Mouse (Mus musculus) hindbrain, embryonic 15.5 days (tissue): ENCODE measurements at regions not wholly inside any gene's neighbourhood (a gene's known extent, or its start where the extent isn't known, plus 50 kb on each side); places are given as distances from the start of the nearest gene placed in this dataset.

Source experiments
- ATAC-seq: fragments of 200-750 bp; cut with Nextera tagmentation; 2 replicates; pipeline ENCODE4 v1.8.0; 2017; ENCODE audit warnings: low read depth, moderate number of reproducible peaks, moderate TSS enrichment; ENCODE audit not compliant: low FRiP score
- H3K27ac ChIP-seq: fragments of 300-500 bp; sonication (generic); replicated peaks from 2 replicates; pipeline ENCODE4 v1.5.1; 2015; ENCODE audit warnings: mild to moderate bottlenecking, inconsistent platforms
- H3K27me3 ChIP-seq: fragments of 300-500 bp; sonication (generic); 2 replicates; pipeline ENCODE4 v1.6.1; 2015; ENCODE audit warnings: control low read depth, inconsistent platforms
- H3K36me3 ChIP-seq: fragments of 300-500 bp; sonication (generic); 2 replicates; pipeline ENCODE4 v1.6.1; 2015; ENCODE audit warnings: control low read depth, inconsistent platforms
- H3K4me1 ChIP-seq: fragments of 300-500 bp; sonication (generic); replicated peaks from 2 replicates; pipeline ENCODE4 v1.6.1; 2015; ENCODE audit warnings: control low read depth, inconsistent platforms
- H3K4me2 ChIP-seq: fragments of 300-500 bp; sonication (generic); 2 replicates; pipeline ENCODE4 v1.6.1; 2015; ENCODE audit warnings: moderate library complexity, mild to moderate bottlenecking, inconsistent platforms
- H3K4me3 ChIP-seq: fragments of 300-500 bp; sonication (generic); 2 replicates; pipeline ENCODE4 v1.5.1; 2015; ENCODE audit warnings: mild to moderate bottlenecking, inconsistent platforms
- H3K9ac ChIP-seq: fragments of 300-500 bp; sonication (generic); 2 replicates; pipeline ENCODE4 v1.6.1; 2015; ENCODE audit warnings: inconsistent platforms
- H3K9me3 ChIP-seq: fragments of 300-500 bp; sonication (generic); 2 replicates; pipeline ENCODE4 v1.6.1; 2016; ENCODE audit warnings: control low read depth, inconsistent platforms
- WGBS: fragments of 180-500 bp; shearing (Covaris S2); methylation state at CpG from one replicate; pipeline ENCODE4 v1.1.7; 2015; 5-methylcytosine and 5-hydroxymethylcytosine counted together

- no peaks in the 10 kb centered on the region for H3K36me3 ChIP-seq
- no peak overlapping the region for H3K27ac ChIP-seq
- no peaks in the 10 kb centered on the region for H3K27me3 ChIP-seq
- no peak overlapping the region for H3K4me2 ChIP-seq
- H3K4me3 ChIP-seq: no peak overlapping the region
- H3K9me3 ChIP-seq: no peaks in the 10 kb centered on the region
- H3K4me1 ChIP-seq: no peaks in the 10 kb centered on the region
- WGBS: 89% methylated on average over 2 of the region's 2 CpGs
- no peak for ATAC-seq
- no peak overlapping the region for H3K9ac ChIP-seq
Measured at GRCm38 (mm10) chr1:168761095-168761494, 329.0 kb upstream of the Pbx1 start.

- H3K4me2 ChIP-seq: no peak overlapping the region
- H3K27me3 ChIP-seq: no peaks in the 10 kb centered on the region
- no peaks in the 10 kb centered on the region for H3K4me1 ChIP-seq
- H3K9ac ChIP-seq: no peak overlapping the region
- no peak overlapping the region for H3K4me3 ChIP-seq
- no peak overlapping the region for H3K27ac ChIP-seq
- H3K36me3 ChIP-seq: no peaks in the 10 kb centered on the region
- 38% methylated on average over 1 of the region's 1 CpGs for WGBS
- no peak for ATAC-seq
- no peaks in the 10 kb centered on the region for H3K9me3 ChIP-seq
Measured at GRCm38 (mm10) chr1:168760239-168760638, 328.2 kb upstream of the Pbx1 start.

- no peaks in the 10 kb centered on the region for H3K27me3 ChIP-seq
- no peak overlapping the region for H3K27ac ChIP-seq
- no peak overlapping the region for H3K4me3 ChIP-seq
- H3K9ac ChIP-seq: no peak overlapping the region
- no peak for ATAC-seq
- H3K4me1 ChIP-seq: no peaks in the 10 kb centered on the region
- H3K4me2 ChIP-seq: no peak overlapping the region
- H3K9me3 ChIP-seq: no peaks in the 10 kb centered on the region
- H3K36me3 ChIP-seq: no peaks in the 10 kb centered on the region
- WGBS: 83% methylated on average over 2 of the region's 2 CpGs
Measured at GRCm38 (mm10) chr1:168758835-168759234, 326.8 kb upstream of the Pbx1 start.

DNA sequence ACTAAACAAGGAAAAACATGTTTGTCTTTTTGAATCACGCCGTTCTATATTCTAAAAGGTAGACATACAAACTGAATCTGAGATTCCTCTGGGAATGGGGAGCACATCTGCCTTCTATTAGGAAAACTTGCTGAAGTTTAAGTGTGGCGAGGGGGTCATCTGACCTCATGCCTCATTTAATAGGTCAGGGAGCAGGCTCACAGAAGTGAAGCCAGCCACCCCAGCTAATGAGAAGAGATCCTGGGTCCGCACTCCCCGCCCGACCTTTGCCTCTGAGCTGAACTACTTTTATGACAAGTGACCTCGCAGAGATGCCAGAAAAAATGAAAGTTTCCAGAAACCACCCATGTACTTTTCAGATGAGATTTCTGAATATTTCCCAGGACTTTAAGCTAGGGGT, 322.1 kb upstream of the Pbx1 start:
- ATAC-seq: no peak
- Histone ChIP-seq H3K27me3 (no peaks in the 10 kb centered on the region), H3K9ac (no peak overlapping the region), H3K9me3 (no peaks in the 10 kb centered on the region), H3K4me2 (no peak overlapping the region), H3K4me1 (no peaks in the 10 kb centered on the region), H3K4me3 (no peak overlapping the region), H3K27ac (no peak overlapping the region), H3K36me3 (no peaks in the 10 kb centered on the region)
- 65% methylated on average over 7 of the region's 7 CpGs for WGBS

GRCm38 (mm10) chr1:168743435-168743834, 311.4 kb upstream of the Pbx1 start:
- no peak for ATAC-seq
- H3K4me3 ChIP-seq: no peak overlapping the region
- no peak overlapping the region for H3K27ac ChIP-seq
- no peak overlapping the region for H3K9ac ChIP-seq
- no peaks in the 10 kb centered on the region for H3K36me3 ChIP-seq
- H3K4me1 ChIP-seq: no peaks in the 10 kb centered on the region
- 81% methylated on average over 1 of the region's 1 CpGs for WGBS
- no peaks in the 10 kb centered on the region for H3K27me3 ChIP-seq
- H3K9me3 ChIP-seq: no peaks in the 10 kb centered on the region
- H3K4me2 ChIP-seq: no peak overlapping the region

- Histone ChIP-seq H3K9me3 (no peaks in the 10 kb centered on the region), H3K4me3 (no peak overlapping the region), H3K4me2 (no peak overlapping the region), H3K27ac (no peak overlapping the region), H3K27me3 (no peaks in the 10 kb centered on the region), H3K9ac (no peak overlapping the region), H3K36me3 (no peaks in the 10 kb centered on the region), H3K4me1 (no peaks in the 10 kb centered on the region)
- no peak for ATAC-seq
- WGBS: 75% methylated on average over 3 of the region's 3 CpGs
Measured at GRCm38 (mm10) chr1:168738005-168738404, 305.9 kb upstream of the Pbx1 start.

DNA sequence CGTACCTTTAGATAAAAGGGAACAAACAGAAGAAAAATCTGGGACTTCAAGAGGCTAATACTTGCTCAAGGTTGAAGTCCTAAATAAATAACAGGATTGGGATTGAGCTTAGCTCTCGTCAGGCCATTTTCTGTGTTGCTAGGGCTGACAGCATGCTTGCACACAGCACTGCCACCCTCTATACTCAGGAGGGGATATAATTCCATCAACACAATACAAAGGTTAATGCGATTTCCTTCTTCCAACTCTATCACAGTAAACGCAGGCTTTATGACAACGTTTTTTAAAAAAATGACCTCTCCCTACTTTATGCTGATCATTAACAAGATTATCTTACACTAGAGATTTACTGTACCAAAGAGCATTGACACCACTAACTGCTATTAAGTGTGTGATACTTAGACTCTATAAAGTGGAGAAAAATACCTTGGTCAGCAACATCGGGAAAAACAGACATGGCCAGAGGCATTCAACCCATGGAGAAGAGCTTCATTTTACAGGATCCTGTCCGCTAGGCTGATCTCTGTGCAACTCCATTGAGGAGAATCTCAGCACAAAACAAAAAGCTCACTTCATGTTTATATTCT, 305.3 kb upstream of the Pbx1 start:
- no peak for ATAC-seq
- Histone ChIP-seq H3K9me3 (no peaks in the 10 kb centered on the region), H3K27me3 (no peaks in the 10 kb centered on the region), H3K9ac (no peak overlapping the region), H3K4me1 (no peaks in the 10 kb centered on the region), H3K36me3 (no peaks in the 10 kb centered on the region), H3K4me2 (no peak overlapping the region), H3K4me3 (no peak overlapping the region), H3K27ac (no peak overlapping the region)
- 80% methylated on average over 7 of the region's 7 CpGs for WGBS

DNA sequence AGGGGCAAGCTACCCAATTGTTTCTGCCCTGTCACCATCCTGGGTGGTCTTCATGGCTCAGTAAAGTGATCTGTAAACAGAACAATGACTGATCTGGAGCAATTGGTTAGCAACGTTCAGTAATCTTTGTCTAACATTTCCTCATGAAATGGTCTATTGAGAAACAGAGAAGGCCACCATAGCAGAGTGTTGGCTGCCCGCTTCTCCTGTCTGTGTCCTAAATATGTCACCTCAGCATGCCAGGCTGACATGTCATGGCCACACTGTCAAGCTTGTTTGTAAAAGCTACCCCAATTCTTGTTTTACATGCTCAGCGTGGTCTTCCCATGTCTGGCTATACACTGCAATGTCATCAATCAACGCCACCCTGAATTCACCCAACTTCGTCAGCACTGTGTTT, 301.0 kb upstream of the Pbx1 start:
- H3K9ac ChIP-seq: no peak overlapping the region
- no peak overlapping the region for H3K4me3 ChIP-seq
- no peak overlapping the region for H3K4me2 ChIP-seq
- no peaks in the 10 kb centered on the region for H3K9me3 ChIP-seq
- no peak overlapping the region for H3K27ac ChIP-seq
- no peaks in the 10 kb centered on the region for H3K36me3 ChIP-seq
- H3K4me1 ChIP-seq: no peaks in the 10 kb centered on the region
- WGBS: 54% methylated on average over 5 of the region's 5 CpGs
- H3K27me3 ChIP-seq: no peaks in the 10 kb centered on the region
- no peak for ATAC-seq

GRCm38 (mm10) chr1:168709836-168710235, 277.8 kb upstream of the Pbx1 start:
- H3K4me1 ChIP-seq: peaks cover 15% of the 10 kb centered on the region; the same call in 1 of the 2 replicates
- no peak overlapping the region for H3K27ac ChIP-seq
- H3K4me2 ChIP-seq: peak overlapping the region; percentile 18; the same call in 1 of the 2 replicates
- H3K4me3 ChIP-seq: no peak overlapping the region
- no peaks in the 10 kb centered on the region for H3K27me3 ChIP-seq
- no peaks in the 10 kb centered on the region for H3K9me3 ChIP-seq
- 84% methylated on average over 2 of the region's 2 CpGs for WGBS
- ATAC-seq: no peak
- H3K36me3 ChIP-seq: no peaks in the 10 kb centered on the region
- H3K9ac ChIP-seq: no peak overlapping the region

- Histone ChIP-seq H3K9ac (no peak overlapping the region), H3K27ac (peak overlapping the region; percentile 29), H3K4me2 (peak overlapping the region; percentile 18; the same call in 1 of the 2 replicates), H3K4me1 (peaks cover 15% of the 10 kb centered on the region; the same call in 1 of the 2 replicates), H3K9me3 (no peaks in the 10 kb centered on the region), H3K4me3 (no peak overlapping the region), H3K27me3 (no peaks in the 10 kb centered on the region), H3K36me3 (no peaks in the 10 kb centered on the region)
- ATAC-seq: no peak
- 17% methylated on average over 21 of the region's 21 CpGs for WGBS
Measured at GRCm38 (mm10) chr1:168709017-168709681, 277.1 kb upstream of the Pbx1 start.

- no peak overlapping the region for H3K27ac ChIP-seq
- H3K4me2 ChIP-seq: no peak overlapping the region
Measured at GRCm38 (mm10) chr1:168708161-168708865, 276.2 kb upstream of the Pbx1 start.

DNA sequence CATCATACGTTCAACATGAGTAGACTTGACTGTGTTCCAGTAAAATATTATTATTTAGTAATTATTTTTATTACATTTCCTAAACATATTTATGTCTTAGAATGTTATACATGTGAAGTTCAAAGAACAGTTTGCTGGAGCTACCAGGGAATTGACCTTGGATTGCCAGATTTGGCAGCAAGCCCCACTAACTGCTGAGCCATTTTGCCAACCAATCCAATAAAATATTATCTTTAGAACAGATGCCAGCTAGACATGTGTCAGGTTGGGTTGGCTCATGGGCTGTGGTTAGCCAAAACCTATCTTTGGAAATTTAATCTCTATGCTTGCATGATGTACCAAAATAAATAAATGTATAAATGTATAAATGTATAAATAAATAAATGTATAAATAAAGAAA, 265.3 kb upstream of the Pbx1 start:
- Histone ChIP-seq H3K27me3 (no peaks in the 10 kb centered on the region), H3K4me2 (no peak overlapping the region), H3K36me3 (no peaks in the 10 kb centered on the region), H3K4me3 (no peak overlapping the region), H3K27ac (no peak overlapping the region), H3K4me1 (no peaks in the 10 kb centered on the region), H3K9ac (no peak overlapping the region), H3K9me3 (no peaks in the 10 kb centered on the region)
- WGBS: 84% methylated on average over 1 of the region's 1 CpGs
- no peak for ATAC-seq

More at GRCm38 (mm10) chr1:168708161-168708865, 276.2 kb upstream of the Pbx1 start:
- Histone ChIP-seq H3K9me3 (no peaks in the 10 kb centered on the region), H3K36me3 (no peaks in the 10 kb centered on the region), H3K4me1 (peaks cover 15% of the 10 kb centered on the region; the same call in 1 of the 2 replicates), H3K4me3 (no peak overlapping the region), H3K9ac (no peak overlapping the region), H3K27me3 (no peaks in the 10 kb centered on the region)
- ATAC-seq: no peak
- WGBS: 31% methylated on average over 11 of the region's 11 CpGs
